In the genomic region with DNA sequence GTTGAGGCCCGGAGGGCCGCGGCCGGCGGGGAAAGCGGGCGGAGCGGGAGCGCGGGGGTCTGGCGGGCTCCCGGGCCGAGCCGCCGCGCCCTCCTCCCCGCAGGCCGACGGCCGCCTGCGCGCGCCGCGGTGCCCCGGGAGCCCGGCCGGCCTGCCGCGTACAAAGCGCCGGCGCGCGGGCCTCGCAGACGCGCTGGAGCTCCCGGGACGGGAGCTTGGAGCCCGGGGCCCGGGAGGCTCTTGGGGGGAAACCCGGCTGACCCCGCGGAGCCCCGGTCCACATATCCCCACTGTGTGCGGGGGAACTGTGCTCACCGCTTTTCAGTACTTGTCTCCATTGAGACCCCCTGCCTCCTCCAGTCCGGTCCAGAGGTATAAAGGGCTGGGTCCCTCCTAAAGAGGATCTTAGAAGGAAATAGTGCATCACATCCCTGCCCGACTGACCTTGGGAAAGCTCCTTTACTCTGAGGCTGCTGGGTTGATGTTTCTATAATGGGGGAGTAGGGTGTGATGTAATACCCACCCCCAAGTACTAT, we compare ENCODE assay signal across 9 mouse cellular contexts. TPM values are rescaled to one million over a fixed set of nuclear protein-coding genes. Genes with fewer than 3 reads are reported as not detected.
DNase-seq lines count a peak whose midpoint lies in the region; ATAC-seq lines count a peak whose summit lies in the region.
"Had no signal": no experiment of that assay in that cellular context is flagged by ENCODE, and none has a peak within 500 bp of the region (broad histone marks: within the 10 kb centered on the region; RNA-seq: fewer than 3 reads in every experiment).

No protein-coding gene starts in this region.

- H3K4me1 ChIP-seq in embryonic facial prominence, embryonic 10.5 days = peaks cover 55% of the 10 kb centered on the region
- peaks cover 19 to 39% of the 10 kb centered on the region in 2 experiments for H3K4me1 ChIP-seq in heart, embryonic 14.5 days (ENCODE audit: control insufficient read depth in 2 of 2, insufficient read depth in 2 of 2, low read length in 2 of 2)
- H3K4me1 ChIP-seq in midbrain, embryonic 15.5 days = peaks cover 50% of the 10 kb centered on the region

- intact Hi-C loops in left cerebral cortex, postnatal 4 days (cut with DNase I) = no loop called here

- peak overlapping the region; percentile 88 for H3K4me3 ChIP-seq in embryonic facial prominence, embryonic 10.5 days
- H3K4me3 ChIP-seq in heart, embryonic 14.5 days (ENCODE audit: control insufficient read depth in 1 of 2, insufficient read depth in 1 of 2, low read depth in 1 of 2, low read length in 2 of 2) = peak overlapping the region; percentile 77 to 95
- peak overlapping the region; percentile 89 for H3K4me3 ChIP-seq in midbrain, embryonic 15.5 days

- no peaks in the 10 kb centered on the region for H3K9me3 ChIP-seq in embryonic facial prominence, embryonic 10.5 days
- no peaks in the 10 kb centered on the region for H3K9me3 ChIP-seq in heart, embryonic 14.5 days (ENCODE audit: control insufficient read depth, low read length)
- no peaks in the 10 kb centered on the region for H3K9me3 ChIP-seq in midbrain, embryonic 15.5 days

- peak; percentile 40 for DNase-seq in kidney, adult 18-20 months
- DNase-seq in kidney, adult 8-10 months = no peak
- peak; percentile 76 for DNase-seq in R1 (ENCODE audit: low read depth, low spot score)
- peak; percentile 70 for DNase-seq in embryonic facial prominence, embryonic 10.5 days (ENCODE audit: low spot score)
- peak; percentile 44 for DNase-seq in left cerebral cortex, postnatal 4 days
- peak; percentile 13 for DNase-seq in thymus, postnatal 14 days

- H3K27me3 ChIP-seq in embryonic facial prominence, embryonic 10.5 days (replicated peaks; ENCODE audit: low read depth, poor library complexity, severe bottlenecking) = no peaks in the 10 kb centered on the region
- no peaks in the 10 kb centered on the region for H3K27me3 ChIP-seq in heart, embryonic 14.5 days (ENCODE audit: control insufficient read depth, insufficient read depth, low read length)
- H3K27me3 ChIP-seq in midbrain, embryonic 15.5 days (replicated peaks) = no peaks in the 10 kb centered on the region

- ATAC-seq in heart, embryonic 14.5 days (ENCODE audit: insufficient number of reproducible peaks, insufficient read depth, low FRiP score, low read depth) = peak; percentile 48; the same call in 1 of the 2 replicates
- peak; percentile 77 for ATAC-seq in midbrain, embryonic 15.5 days (replicated peaks)

- 4% methylated on average over 50 of the region's 50 CpGs for WGBS in embryonic facial prominence, embryonic 10.5 days
- WGBS in heart, embryonic 14.5 days = under 1% methylated on average over 37 of the region's 50 CpGs
- WGBS in midbrain, embryonic 15.5 days = under 1% methylated on average over 31 of the region's 50 CpGs

- H3K4me2 ChIP-seq in heart, embryonic 14.5 days (ENCODE audit: low read length) = peak overlapping the region; percentile 86
- peak overlapping the region; percentile 94 for H3K4me2 ChIP-seq in midbrain, embryonic 15.5 days

- H3K36me3 ChIP-seq in embryonic facial prominence, embryonic 10.5 days (replicated peaks) = peaks cover 2% of the 10 kb centered on the region; the same call in 1 of the 2 replicates
- no peaks in the 10 kb centered on the region for H3K36me3 ChIP-seq in heart, embryonic 14.5 days (ENCODE audit: control insufficient read depth, insufficient read depth, low read length)
- H3K36me3 ChIP-seq in midbrain, embryonic 15.5 days (replicated peaks) = no peaks in the 10 kb centered on the region

- peak overlapping the region; percentile 99 for H3K27ac ChIP-seq in embryonic facial prominence, embryonic 10.5 days (replicated peaks)
- H3K27ac ChIP-seq in heart, embryonic 14.5 days (replicated peaks in 1 of 2; ENCODE audit: control insufficient read depth in 1 of 2, insufficient read depth in 1 of 2, low read depth in 2 of 2, low read length in 2 of 2) = peak overlapping the region; percentile 93 to 95
- peak overlapping the region; percentile 93 for H3K27ac ChIP-seq in midbrain, embryonic 15.5 days

- H3K9ac ChIP-seq in heart, embryonic 14.5 days (ENCODE audit: low read length) = peak overlapping the region; percentile 93
- peak overlapping the region; percentile 98 for H3K9ac ChIP-seq in midbrain, embryonic 15.5 days

RNA-seq across cellular contexts. Expression of a gene that starts 0.9 kb away (rescaled TPM):
- polyA plus RNA-seq in embryonic facial prominence, embryonic 10.5 days (2016; fragmentation: Nextera tagmentation; extraction: Ambion mirVana) = 53.9 and 60.7 TPM in 2 replicates
- polyA plus RNA-seq in heart, embryonic 14.5 days (2014; fragmentation: Nextera tagmentation; extraction: Ambion mirVana) = 26.7 and 28.9 TPM in 2 replicates
- total RNA-seq in left cerebral cortex, postnatal 4 days (2021) = 10 to 100 TPM; 43.8 to 48.5 TPM
- 33.3 and 33.4 TPM in 2 replicates for polyA plus RNA-seq in midbrain, embryonic 15.5 days (2015; fragmentation: Nextera tagmentation; extraction: Ambion mirVana)
- total RNA-seq: MEL had no signal

RNA-seq across cellular contexts. Expression of a gene that starts 44.3 kb away (rescaled TPM):
- polyA plus RNA-seq in embryonic facial prominence, embryonic 10.5 days (2016; fragmentation: Nextera tagmentation; extraction: Ambion mirVana) = 110 and 112 TPM in 2 replicates
- 35.7 and 41.8 TPM in 2 replicates for polyA plus RNA-seq in heart, embryonic 14.5 days (2014; fragmentation: Nextera tagmentation; extraction: Ambion mirVana)
- total RNA-seq in left cerebral cortex, postnatal 4 days (2021) = 100 to 1,000 TPM; 234 TPM
- 293 and 312 TPM in 2 replicates for polyA plus RNA-seq in midbrain, embryonic 15.5 days (2015; fragmentation: Nextera tagmentation; extraction: Ambion mirVana)
- total RNA-seq: MEL had no signal

Comparison
In these comparisons a context has a peak if more than half of its experiments do, and no peak if none do; other contexts are left out.
1. DNase-seq: peak in kidney, adult 18-20 months (single experiment), R1 (single experiment), embryonic facial prominence, embryonic 10.5 days (single experiment), left cerebral cortex, postnatal 4 days (single experiment) and thymus, postnatal 14 days (single experiment); none in kidney, adult 8-10 months (0 of 2).
2. Peak in every context shown above with its lines, with median percentiles within 50 percentile points of each other: H3K27ac ChIP-seq and H3K4me3 ChIP-seq.